Mouse (Mus musculus): ENCODE results near the gene Dlx1.

- TF ChIP-seq CTCF (conservative IDR thresholded peaks at IDR 0.05; ENCODE audit: low read length) (peak; percentile 56), POU5F1 (IDR thresholded peaks at IDR 0.05; ENCODE audit: borderline replicate concordance, low read length) (no peak)
These were observed 49.1 kb downstream of the Dlx1 start for GRCm38 (mm10) chr2:71577059-71577458.

All from E14TG2a.4 (cell line).